In genomic region chr2:29124936-29125701, GRCm38 (mm10) we compare ENCODE assay signal across 8 mouse cellular contexts. TPM values are rescaled to one million over a fixed set of nuclear protein-coding genes. Genes with fewer than 3 reads are reported as not detected.
A peak's percentile ranks its signal among the peaks of the same experiment; 100 is the strongest.
DNase-seq lines count a peak whose midpoint lies in the region; ATAC-seq and TF ChIP-seq lines count a peak whose summit lies in the region.

No protein-coding gene starts in this region.

- peak; percentile 98 to 99 for DNase-seq in gastrocnemius, adult 8-10 months (ENCODE audit: low spot score in 2 of 2)
- DNase-seq in hindlimb bud, embryonic 11.5 days (ENCODE audit: extremely low spot score, low read depth, low spot score): peak; percentile 93
- peak; percentile 85 to 97 for DNase-seq in left cerebral cortex, adult 8-10 months (ENCODE audit: low spot score in 2 of 2)
- DNase-seq in right cerebral cortex, postnatal 10 days (ENCODE audit: low spot score in 2 of 2): peak; percentile 98
- DNase-seq in urinary bladder, postnatal 25 days (ENCODE audit: low spot score): peak; percentile 99

- H3K4me3 ChIP-seq in cortical plate, adult 2 months (ENCODE audit: insufficient read depth, low read length): peak overlapping the region; percentile 84
- H3K4me3 ChIP-seq in megakaryocyte, embryonic 14.5 days (replicated peaks): peak overlapping the region; percentile 98

- peaks cover 2% of the 10 kb centered on the region; the same call in 1 of the 2 replicates for H3K4me1 ChIP-seq in cortical plate, adult 2 months (ENCODE audit: control insufficient read depth, insufficient read depth, low read length)
- peaks cover 43% of the 10 kb centered on the region for H3K4me1 ChIP-seq in megakaryocyte, embryonic 14.5 days

- no peaks in the 10 kb centered on the region for H3K27me3 ChIP-seq in megakaryocyte, embryonic 14.5 days (replicated peaks)

- ATAC-seq in activated CD4-positive, CD25-positive, alpha-beta regulatory T cell, adult 4 months: peak; percentile 89

- no peak for TF ChIP-seq CTCF in cortical plate, adult 2 months (IDR thresholded peaks at IDR 0.05; ENCODE audit: extremely low read depth, insufficient read depth, low read length)

- no peak for TF ChIP-seq POLR2A in cortical plate, adult 2 months (IDR thresholded peaks at IDR 0.05; ENCODE audit: extremely low read depth, insufficient read depth, low read length)

- H3K27ac ChIP-seq in cortical plate, adult 2 months (ENCODE audit: insufficient read depth, low read length): peak overlapping the region; percentile 94

- H3K36me3 ChIP-seq in megakaryocyte, embryonic 14.5 days (replicated peaks; ENCODE audit: low read length): peaks cover 31% of the 10 kb centered on the region

- H3K9me3 ChIP-seq in megakaryocyte, embryonic 14.5 days: no peaks in the 10 kb centered on the region

RNA-seq across cellular contexts. Expression of gene Setx, which starts 1.1 kb away (rescaled TPM):
- 10 to 100 TPM; 31.1 to 32.1 TPM for polyA plus RNA-seq in activated CD4-positive, CD25-positive, alpha-beta regulatory T cell, adult 4 months (2017; shearing (Covaris generic))
- polyA plus RNA-seq in cortical plate, adult 2 months (2012; rRNA removed): 13.7 and 14.2 TPM in 2 replicates
- 10 to 100 TPM; 28.4 to 33.7 (median 29.0) TPM for total RNA-seq in gastrocnemius, adult 8-10 months (2022)
- 10 to 100 TPM; 35.8 to 58.6 (median 48.4) TPM for total RNA-seq in left cerebral cortex, adult 8-10 months (2022)
- 1.4 and 1.6 TPM in 2 replicates for polyA plus RNA-seq in megakaryocyte, embryonic 14.5 days (2012; ENCODE audit: insufficient read depth, low replicate concordance)

Comparison
In these comparisons a context has a peak if more than half of its experiments do, and no peak if none do; other contexts are left out.
1. Peak in every context shown above with its lines: DNase-seq, ATAC-seq, H3K4me3 ChIP-seq and H3K27ac ChIP-seq.